Mouse (Mus musculus): ENCODE data around the gene Hoxb8. TPM values are rescaled to one million over a fixed set of nuclear protein-coding genes. Genes with fewer than 3 reads are reported as not detected.

Gene Hoxb8
- total RNA-seq, 1 experiment from 2014 or later, result not detected

DNA sequence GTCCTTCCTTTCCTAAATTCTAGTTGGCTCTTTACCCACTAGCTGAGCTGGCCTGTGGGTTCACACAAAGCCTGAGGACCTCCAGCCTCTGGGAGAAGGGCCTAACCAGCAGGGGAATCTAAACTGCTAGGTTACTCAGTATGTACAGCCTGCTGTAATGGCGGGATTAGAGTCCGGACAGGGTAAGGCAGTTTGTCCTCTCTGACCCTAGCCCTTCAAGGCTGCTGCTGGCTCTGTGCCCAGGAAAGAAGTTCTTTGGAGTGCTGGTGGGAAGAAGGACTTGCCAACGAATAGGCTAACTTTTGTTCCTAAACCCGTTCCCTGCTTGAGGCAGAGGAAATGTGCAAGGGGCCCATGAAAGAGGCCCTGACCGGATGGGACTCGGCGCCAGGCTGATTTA is 15.8 kb upstream of the Hoxb8 start:
- no peak for ATAC-seq (replicated peaks; ENCODE audit: insufficient number of reproducible peaks, low FRiP score, low TSS enrichment, poor library complexity, severe bottlenecking)

- no peak for ATAC-seq (replicated peaks; ENCODE audit: insufficient number of reproducible peaks, low FRiP score, low TSS enrichment, poor library complexity, severe bottlenecking)
Observed at GRCm38 (mm10) chr11:96267021-96267920, 14.4 kb upstream of the Hoxb8 start.

DNA sequence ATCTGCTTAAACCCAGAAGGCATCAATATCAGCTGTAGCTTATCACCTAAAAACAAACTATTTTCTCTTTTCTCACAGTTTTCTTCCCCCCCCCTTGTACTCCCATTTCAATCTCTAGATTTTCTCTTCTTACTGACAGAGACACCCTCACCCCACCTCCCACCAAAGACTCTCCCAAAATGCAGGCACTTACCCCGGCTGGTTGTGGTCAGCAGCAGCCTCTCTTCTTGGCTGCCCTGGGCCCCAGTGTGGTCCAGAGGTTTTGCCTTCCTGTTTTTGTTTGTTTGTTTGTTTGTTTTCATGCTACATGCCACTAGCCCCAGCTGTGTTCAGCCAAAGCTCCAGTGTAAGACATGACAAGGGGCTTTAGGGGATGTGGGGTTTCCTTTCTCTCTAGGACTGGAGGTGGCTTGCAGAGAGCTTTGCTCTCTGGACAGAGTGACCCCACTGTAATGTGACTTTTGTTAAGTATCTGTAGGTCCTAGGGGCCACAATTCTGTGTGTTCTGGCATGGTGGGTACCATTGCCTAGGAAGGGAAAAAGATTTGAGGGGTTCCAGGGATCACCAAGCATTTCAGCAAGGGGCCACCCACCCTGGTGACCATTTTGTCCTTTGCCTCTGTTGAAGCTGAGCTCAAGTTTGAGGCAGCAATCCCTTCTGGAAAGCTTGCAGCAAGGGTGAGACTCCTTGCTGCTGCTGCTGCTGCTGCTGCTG is 13.5 kb upstream of the Hoxb8 start:
- no peak for ATAC-seq (replicated peaks; ENCODE audit: insufficient number of reproducible peaks, low FRiP score, low TSS enrichment, poor library complexity, severe bottlenecking)

- ATAC-seq (replicated peaks; ENCODE audit: insufficient number of reproducible peaks, low FRiP score, low TSS enrichment, poor library complexity, severe bottlenecking), result no peak
Observed at GRCm38 (mm10) chr11:96269869-96270268, 11.8 kb upstream of the Hoxb8 start.

GRCm38 (mm10) chr11:96270996-96271540 is 10.6 kb upstream of the Hoxb8 start, which contains the start of gene Hoxb9:
Gene Hoxb9, plus strand, starts transcription at chr11:96271457.
- no peak for ATAC-seq (replicated peaks; ENCODE audit: insufficient number of reproducible peaks, low FRiP score, low TSS enrichment, poor library complexity, severe bottlenecking)

GRCm38 (mm10) chr11:96271541-96272011 is 10.1 kb upstream of the Hoxb8 start:
- no peak for ATAC-seq (replicated peaks; ENCODE audit: insufficient number of reproducible peaks, low FRiP score, low TSS enrichment, poor library complexity, severe bottlenecking)

- ATAC-seq (replicated peaks; ENCODE audit: insufficient number of reproducible peaks, low FRiP score, low TSS enrichment, poor library complexity, severe bottlenecking), result no peak
Observed at GRCm38 (mm10) chr11:96272024-96272921, 9.4 kb upstream of the Hoxb8 start.

DNA sequence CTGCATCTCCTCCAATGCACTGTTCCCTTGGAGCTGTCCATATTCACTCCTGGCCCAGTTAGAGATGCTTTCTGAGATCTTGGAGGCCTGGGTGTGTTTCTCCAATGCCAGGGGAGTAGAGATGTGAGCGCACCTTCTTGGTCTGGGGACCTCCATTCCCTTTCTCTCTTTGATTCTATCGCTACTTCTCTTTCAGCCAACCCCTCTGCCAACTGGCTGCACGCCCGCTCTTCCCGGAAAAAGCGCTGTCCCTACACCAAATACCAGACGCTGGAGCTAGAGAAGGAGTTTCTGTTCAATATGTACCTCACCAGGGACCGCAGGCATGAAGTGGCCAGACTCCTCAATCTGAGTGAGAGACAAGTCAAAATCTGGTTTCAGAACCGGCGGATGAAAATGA is 7.3 kb upstream of the Hoxb8 start:
- no peak for ATAC-seq (replicated peaks; ENCODE audit: insufficient number of reproducible peaks, low FRiP score, low TSS enrichment, poor library complexity, severe bottlenecking)

GRCm38 (mm10) chr11:96275896-96276295 is 5.8 kb upstream of the Hoxb8 start:
- no peak for ATAC-seq (replicated peaks; ENCODE audit: insufficient number of reproducible peaks, low FRiP score, low TSS enrichment, poor library complexity, severe bottlenecking)

DNA sequence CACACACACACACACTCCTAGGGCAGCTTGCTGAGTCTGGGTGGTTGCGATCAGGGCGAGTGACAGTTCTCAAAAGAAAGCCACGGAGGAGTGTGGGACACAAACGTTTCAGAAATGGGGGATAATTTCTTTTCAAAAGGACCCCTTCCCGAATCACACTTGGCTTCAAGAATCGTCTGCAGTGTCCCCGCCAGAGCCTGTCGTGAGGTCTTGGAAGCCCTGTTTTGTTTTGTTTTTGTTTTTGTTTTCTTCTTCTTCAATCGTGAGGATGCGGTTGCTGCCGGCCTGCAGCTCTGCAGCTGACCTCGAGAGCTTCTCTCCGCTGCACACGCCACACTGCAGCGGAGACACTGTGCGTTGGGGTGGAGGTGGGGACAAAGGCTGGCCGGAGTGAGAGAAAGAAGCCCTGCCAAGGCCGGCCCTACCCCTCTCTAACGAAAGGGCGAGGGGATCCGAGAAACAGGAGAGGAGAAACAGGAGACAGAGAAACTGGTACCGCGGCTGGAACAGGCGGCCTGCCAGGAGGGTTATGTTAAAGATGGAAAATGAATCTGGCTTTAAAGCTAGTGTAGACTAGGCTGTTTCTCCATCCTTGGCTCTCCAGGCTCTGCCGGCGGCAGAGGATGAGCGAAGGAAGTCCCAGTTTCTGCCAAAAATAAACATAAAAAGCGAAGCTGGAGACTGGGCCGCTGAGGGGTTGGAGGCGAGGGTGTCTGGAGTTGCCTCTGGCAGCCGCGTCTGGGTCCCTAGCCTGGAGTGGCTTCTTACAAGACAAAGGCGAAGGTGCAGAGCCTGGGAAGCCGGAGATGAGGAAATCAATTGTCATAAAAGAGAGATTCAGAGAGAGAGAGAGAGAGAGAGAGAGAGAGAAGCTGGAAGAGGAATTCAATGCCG is 4.3 kb upstream of the Hoxb8 start:
- no peak for ATAC-seq (replicated peaks; ENCODE audit: insufficient number of reproducible peaks, low FRiP score, low TSS enrichment, poor library complexity, severe bottlenecking)

GRCm38 (mm10) chr11:96278324-96278723 is 3.4 kb upstream of the Hoxb8 start:
- ATAC-seq (replicated peaks; ENCODE audit: insufficient number of reproducible peaks, low FRiP score, low TSS enrichment, poor library complexity, severe bottlenecking), result no peak

DNA sequence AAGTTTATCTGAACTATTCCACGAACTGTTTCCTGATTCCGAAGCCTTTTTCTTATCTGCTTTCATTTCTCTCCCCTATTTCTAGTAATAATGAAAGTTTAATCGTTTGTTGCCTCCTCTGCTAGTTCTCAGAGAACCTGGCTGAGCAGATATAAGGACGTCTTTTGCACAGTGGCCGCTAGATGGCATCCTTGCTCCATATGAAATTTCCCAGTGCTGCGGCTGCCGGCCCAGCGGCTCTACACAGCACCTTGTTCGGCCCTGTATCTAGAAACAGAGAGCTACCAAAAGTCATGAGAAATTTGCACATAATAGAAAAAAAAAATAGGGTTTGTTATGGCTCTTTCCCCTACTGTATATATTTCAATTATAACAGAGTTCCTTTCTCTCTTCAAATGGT is 2.9 kb upstream of the Hoxb8 start:
- peak; percentile 92 for ATAC-seq (replicated peaks; ENCODE audit: insufficient number of reproducible peaks, low FRiP score, low TSS enrichment, poor library complexity, severe bottlenecking)

DNA sequence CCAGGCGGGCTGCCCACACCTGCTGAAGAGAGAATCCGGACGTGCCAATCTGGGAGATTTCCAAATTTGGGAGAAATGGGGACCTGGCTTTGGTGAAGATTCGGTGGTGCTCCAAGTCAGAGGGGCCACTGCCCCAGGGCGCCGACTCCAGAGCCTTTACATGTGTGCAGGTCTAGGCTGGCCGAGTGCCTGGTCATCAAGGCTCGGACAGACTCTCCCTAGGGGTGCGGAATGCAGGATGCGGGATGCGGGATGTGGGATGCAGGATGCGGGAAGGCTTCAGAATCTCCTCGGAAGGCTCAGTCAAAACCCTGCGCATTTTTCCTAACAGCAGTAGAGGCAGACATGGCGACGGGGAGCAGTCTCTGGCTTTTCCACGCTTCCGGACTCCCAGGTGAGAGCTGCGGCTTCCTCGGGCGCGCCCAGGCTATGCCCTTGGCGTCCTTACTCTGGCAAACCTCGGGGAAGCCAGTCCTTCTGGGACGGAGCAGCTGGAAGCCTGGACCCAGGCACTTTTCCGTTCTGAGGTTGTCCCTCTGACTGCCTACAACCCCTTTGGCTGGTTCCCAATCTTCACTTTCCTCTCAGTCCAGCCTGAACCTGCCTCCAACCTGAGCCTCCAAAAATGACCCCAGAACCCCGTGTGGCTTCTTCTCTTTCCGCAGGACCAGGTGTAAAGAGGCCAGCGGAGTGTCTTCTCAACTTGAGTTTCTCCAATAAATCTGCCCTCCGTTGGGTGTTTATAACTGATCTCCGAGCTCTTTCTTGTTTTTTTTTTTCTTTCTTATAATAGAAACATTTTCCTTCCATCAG is 2.1 kb upstream of the Hoxb8 start:
- no peak for ATAC-seq (replicated peaks; ENCODE audit: insufficient number of reproducible peaks, low FRiP score, low TSS enrichment, poor library complexity, severe bottlenecking)

DNA sequence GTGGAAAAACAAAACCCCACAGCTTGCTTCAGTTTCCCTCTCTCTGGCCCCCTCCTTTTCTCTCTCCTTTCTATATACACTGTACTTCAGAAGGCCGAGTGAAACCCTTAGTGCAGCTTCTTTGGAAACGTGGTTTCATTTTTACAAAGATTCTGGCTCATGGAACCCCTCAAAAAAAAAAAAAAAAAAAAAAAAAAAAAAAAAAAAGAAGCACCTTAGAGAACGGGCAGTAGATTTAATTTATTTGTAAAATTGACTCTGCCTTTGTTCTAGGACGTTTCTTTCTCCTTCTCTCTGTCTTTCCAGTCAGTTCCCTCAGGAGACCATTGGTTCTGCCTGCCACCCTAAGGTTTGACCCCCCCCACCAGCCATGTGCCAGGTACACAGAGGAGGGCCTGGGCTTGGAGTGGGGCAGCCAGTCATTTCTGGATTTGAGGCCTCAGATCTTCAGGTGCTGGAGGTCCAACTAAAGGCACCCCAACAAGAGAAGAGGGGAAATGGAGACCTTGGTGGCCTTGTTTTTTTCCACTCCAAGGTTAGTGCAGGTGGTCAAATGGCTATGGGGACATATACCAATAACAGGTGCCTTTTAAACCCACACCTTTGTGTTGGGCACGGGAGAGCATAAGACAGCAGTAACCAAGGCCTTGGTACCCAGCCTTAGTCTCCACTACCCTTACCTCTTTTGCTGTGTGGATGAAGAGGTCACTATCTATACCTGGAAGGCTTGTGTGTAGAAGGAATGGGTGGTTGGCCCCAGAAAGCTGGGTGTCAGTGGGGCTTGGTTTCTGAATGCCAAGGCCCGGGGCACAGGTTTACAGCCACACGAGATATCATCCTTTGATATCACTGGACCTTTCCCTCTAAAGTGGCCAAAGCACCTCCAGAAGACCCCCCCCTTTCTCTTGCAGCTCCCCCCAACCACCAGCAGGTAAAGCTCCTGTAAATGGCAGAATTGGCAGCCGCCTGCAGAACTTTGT is 1.0 kb upstream of the Hoxb8 start:
- no peak for ATAC-seq (replicated peaks; ENCODE audit: insufficient number of reproducible peaks, low FRiP score, low TSS enrichment, poor library complexity, severe bottlenecking)

GRCm38 (mm10) chr11:96281396-96281795 is 309 bp upstream of the Hoxb8 start:
- ATAC-seq (replicated peaks; ENCODE audit: insufficient number of reproducible peaks, low FRiP score, low TSS enrichment, poor library complexity, severe bottlenecking), result no peak

Data from monocyte, adult 5-6 weeks (primary cell).